Mouse (Mus musculus) CD4-positive, CD25-positive, alpha-beta regulatory T cell (primary cell): ENCODE data around the gene Nup50. TPM values are rescaled to one million over a fixed set of nuclear protein-coding genes. Genes with fewer than 3 reads are reported as not detected.

Source experiments
- polyA plus RNA-seq: library from polyadenylated mRNA; unstranded; fragments of 100-300 nt; shearing (Covaris generic); gene quantifications from one replicate; pipeline ENCODE4 v1.2.1, GENCODE M21; 2017

The Nup50 gene
- polyA plus RNA-seq: 50.5 TPM

GRCm38 (mm10) chr15:84922884-84923507 is at the start of gene Nup50:
TSS of gene Nup50 (plus strand) at chr15:84923411.

DNA sequence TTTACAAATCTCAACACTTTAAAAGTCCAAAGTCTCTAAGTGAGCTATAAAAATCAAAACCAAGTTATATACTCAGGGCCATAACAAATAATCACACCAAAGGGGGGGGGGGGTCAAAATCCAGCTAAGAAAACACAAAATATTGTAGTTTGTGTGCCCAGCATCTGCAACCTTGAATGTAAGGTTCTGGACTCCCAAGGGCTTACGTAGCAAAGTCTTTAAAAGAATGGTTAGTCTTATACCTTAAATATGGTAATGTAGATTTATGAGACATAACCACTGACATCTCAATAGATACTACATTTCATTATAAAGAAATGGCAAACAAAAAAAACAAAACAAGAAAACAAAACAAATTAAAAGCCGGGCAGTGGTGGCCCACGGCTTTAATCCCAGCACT is 3.3 kb upstream of the Nup50 start, which contains the start of gene Gm29666:
Gm29666 (minus strand) TSS at position 101 of the 400 bp plus-strand sequence.

DNA sequence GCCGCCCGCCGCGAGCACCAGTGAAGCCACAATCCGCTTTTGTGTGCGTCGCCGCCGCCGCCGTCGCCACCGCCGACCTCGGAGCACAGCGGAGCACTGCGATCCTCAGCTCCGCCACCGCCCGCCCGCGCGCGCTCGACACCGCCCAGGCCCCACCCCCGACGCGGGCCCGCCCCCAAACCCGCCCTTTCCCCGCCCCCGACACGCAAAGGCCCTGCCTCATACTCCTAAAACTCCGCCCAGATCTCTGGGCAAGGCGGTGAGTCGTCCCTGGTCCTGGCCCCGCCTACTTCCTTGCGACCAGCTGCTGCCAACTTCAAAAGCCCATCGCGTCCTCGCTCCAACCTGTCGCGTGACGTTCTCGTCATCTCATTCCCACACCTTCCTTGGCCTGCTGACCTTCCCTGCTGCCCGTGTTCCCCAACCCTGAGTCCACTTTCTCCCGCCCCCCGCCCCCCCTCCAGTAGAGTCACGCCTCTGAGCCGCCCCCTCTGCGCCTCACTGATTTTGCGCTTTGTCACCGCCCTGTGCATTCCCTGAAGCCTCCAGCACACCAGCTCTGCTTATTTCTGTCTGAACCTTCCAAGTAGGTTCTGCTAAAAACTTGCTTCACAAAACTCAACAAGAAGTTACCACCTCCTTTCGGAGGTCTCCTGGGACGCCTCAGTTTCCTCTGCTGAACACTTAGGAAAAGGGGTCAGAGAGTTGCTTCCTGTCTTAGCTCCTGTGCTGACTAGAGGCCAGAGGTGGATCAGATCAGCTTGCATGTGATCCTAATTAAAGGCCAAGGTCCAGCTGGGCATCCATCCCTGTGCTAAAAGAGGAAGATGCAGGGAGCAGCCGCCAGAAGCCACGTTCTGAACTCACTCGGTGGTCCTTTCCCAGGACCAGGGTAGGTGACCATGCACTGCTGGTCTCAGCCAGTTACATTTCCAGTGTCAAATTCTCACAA is 64.9 kb downstream of the Nup50 start, which contains the start of gene 5031439G07Rik:
5031439G07Rik (minus strand) TSS at position 678 of the 952 bp plus-strand sequence.

Other genes with a start within 250 kb of the Nup50 start
- not detected for gene Arhgap8, start 203.4 kb upstream of the Nup50 start, polyA plus RNA-seq
- gene Phf21b, start 67.4 kb upstream of the Nup50 start, polyA plus RNA-seq: 1.4 TPM
- gene Gm29666, start 3.4 kb upstream of the Nup50 start, polyA plus RNA-seq: 0.26 TPM
- 15.3 TPM for gene 5031439G07Rik, start 65.1 kb downstream of the Nup50 start, polyA plus RNA-seq
- gene Upk3a, start 93.7 kb downstream of the Nup50 start, polyA plus RNA-seq: not detected
- gene Fam118a, start 105.5 kb downstream of the Nup50 start, polyA plus RNA-seq: 53.4 TPM
- gene Smc1b, start 208.6 kb downstream of the Nup50 start, polyA plus RNA-seq: 0.05 TPM
- not detected for gene Ribc2, start 208.7 kb downstream of the Nup50 start, polyA plus RNA-seq